Mouse (Mus musculus) T-cell, adult 2 months (primary cell): ENCODE data around the gene Tgfa.

Experiments used
- DNase-seq: peaks from one replicate; pipeline ENCODE4 v3.0.0; 2022; ENCODE audit warnings: low spot score

The Tgfa gene

GRCm38 (mm10) chr6:86188741-86189480 lies 6.1 kb upstream of the Tgfa start:
- no peak for DNase-seq

DNA sequence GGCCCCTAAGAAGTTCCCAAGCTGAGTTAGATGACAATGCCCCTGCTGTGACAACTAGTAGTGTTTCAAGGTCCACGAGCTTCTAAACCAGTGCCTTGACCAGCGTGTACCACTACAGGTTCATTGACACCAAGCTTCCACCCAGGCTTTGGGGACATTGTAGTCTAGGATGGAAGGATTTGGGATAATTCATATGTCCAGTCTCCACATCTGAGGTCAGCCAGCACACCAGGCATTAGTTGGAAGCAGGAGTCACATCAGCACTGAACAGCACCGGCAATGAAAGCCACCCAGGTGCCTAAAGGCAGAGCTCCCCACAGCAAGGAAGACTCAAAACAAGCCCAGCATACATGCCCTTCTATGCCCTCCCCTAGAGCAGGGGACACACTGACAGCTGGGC lies 4.4 kb upstream of the Tgfa start:
- no peak for DNase-seq

DNA sequence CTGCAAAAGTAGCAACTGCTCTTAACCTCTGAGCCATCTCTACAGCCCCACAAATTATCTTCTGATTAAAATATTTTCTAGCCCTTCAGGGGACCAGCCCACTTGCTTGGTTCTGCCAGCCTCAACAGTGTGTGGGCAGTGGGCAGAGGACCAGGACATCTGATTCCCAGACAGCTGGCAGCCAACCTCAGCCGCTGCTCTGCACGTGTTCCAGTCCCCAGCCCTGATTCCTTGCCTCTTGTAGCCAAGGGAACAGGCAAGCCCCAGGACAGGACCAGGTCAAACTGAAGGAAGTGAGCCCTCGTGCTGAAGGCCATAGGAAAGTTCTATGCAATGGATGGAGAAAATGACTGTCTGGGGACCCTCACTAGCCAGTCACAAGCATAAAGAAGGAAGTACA lies 2.0 kb upstream of the Tgfa start:
- DNase-seq = no peak

- peak; percentile 19 for DNase-seq
Observed at GRCm38 (mm10) chr6:86193879-86194278, 1.1 kb upstream of the Tgfa start.

GRCm38 (mm10) chr6:86196034-86196433 lies 1.0 kb downstream of the Tgfa start:
- DNase-seq = no peak

DNA sequence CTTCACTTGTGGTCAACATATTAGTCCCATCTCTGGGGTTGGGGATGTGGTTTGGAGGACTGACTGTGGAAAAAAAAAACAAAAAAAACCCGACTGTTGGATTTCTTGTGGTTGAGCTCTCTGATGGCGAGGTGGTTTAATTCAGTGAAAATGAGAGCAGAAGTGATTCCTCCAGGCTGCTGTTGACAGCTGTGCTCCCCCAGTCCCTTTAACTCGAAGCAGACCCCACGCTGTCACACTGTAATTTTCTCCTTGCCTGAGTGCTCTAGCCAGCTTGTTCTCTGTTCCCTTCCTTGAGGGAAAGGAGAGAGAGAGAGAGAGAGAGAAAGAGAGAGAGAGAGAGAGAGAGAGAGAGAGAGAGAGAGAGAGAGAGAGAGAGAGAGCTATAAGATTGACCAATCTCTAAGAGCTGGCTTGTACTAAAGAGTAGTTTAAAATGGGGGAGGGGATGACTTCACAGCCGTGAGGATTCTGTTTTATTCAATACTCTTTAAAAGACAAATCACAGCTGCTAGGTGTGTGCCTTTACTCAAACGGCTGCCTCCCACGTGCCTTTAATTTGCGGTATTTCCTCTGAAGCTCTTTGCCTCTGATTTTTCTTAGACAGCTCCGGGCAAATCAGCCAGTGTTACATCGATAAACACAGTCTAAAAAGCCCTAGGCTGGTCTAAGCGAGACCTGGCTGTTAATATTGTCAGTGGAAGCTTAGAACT lies 2.3 kb downstream of the Tgfa start:
- DNase-seq = no peak

DNA sequence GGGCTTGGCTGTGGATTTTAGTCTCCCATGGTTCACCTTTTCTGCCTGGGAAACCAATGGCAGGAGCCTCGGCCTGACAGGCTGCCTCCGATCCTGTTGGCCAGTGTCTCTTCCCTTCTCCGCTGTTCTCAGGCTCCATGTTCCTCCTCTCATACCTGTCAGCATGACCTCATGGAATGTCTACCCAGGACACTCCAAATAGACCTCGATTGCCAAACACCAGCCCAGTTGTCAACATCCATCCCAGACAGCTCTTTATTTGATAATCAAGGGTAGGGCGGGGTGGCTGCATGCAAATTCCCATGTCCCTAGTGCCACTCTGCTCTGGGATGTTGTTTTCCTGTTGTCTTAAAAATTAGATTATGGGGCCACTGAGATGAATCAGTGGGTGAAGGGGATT lies 5.9 kb downstream of the Tgfa start:
- DNase-seq = no peak

- no peak for DNase-seq
Observed at GRCm38 (mm10) chr6:86203101-86203500, 8.1 kb downstream of the Tgfa start.

- DNase-seq = no peak
Observed at GRCm38 (mm10) chr6:86206014-86206413, 11.0 kb downstream of the Tgfa start.

DNA sequence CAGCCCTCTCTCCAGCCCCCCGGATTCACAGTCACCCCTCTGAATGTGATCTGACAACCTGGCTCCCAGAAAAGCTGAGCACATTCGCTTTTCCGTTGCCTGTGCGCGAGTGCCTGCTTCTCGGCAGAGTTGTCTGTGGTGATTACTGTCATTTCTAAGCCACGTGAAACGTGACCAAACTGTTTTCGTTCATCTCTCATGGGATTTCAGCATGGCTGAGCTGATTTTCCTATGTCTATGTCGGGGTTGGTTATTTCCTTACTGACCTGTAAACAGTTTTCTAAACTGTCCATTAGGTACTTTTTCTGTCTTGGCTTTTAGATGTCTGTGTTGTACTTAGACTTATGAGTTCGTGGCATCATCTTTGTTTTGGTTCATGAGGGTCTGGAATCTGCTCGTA lies 12.0 kb downstream of the Tgfa start:
- no peak for DNase-seq

GRCm38 (mm10) chr6:86209133-86210016 lies 14.4 kb downstream of the Tgfa start:
- no peak for DNase-seq

DNA sequence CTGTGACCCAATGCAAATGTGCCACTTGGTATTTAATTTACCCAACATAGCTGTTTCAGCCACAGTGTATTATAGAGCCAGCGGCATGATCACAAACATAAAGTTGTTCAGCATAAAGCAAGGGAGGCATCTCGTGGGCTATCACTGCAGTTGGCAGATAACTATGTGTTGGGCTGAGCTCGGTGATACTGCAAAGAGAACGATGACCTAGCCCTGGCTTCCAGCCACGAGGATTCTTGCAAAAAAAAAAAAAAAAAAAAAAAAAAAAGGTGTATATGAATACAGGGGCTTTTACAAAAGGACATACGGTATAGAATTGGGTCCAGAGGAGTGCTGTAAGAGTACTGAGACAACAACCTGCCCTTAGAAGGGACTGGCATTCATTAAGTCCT lies 15.0 kb downstream of the Tgfa start:
- no peak for DNase-seq

- DNase-seq = no peak
Observed at GRCm38 (mm10) chr6:86210619-86211018, 15.6 kb downstream of the Tgfa start.

GRCm38 (mm10) chr6:86211081-86211763 lies 16.2 kb downstream of the Tgfa start:
- no peak for DNase-seq

DNA sequence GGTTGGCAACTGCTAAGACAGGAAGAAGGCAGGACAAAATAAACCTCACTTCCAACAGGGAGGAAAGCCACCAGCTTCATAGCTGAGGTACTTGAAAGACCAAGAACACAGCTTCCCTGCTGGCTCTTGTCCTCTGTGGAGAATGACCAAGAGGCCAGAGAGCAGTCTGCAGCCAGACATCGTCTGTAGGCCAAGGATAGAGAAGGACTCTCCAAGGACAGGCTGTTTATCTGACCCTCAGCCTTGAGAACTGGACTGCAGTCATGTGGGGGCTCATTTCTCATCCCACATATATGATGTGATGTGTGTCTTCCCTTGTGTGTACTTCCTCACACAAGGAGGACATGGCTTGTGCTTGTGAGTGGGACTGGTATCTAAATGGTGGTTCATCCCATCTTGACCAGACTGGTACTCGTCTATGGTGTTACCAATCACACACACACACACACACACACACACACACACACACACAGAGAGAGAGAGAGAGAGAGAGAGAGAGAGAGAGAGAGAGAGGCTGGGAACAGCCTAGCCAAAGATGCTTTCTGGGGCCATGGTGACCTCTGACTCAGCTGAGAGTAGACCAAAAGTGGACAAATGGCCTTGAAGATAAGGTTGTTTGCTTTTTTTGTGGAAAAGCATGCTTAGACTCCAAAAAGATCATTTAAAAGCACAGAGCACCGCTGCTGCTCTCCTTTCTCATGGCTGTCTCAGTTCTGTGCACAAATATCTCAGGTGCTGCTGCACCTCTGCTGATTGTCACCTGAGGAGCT lies 18.0 kb downstream of the Tgfa start:
- DNase-seq = no peak

DNA sequence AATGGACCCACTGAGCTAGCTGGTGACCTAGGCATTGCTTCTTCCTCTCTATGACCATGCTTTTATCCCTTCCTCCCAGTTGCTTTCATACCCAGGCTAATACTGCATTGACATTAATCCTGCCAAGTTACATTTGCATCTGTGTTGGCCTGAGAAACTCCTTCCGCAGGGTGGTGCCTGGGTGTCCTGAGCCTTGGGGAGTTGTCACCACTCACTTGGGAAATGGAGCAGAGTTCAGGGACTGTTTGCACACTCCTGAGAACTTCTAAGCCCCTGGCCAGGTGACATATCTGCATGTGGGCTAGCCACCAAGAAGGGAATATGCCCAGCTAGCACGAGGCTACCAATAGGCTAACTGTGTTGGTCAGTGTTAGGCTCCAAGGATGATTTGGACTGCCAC lies 23.0 kb downstream of the Tgfa start:
- DNase-seq = no peak

DNA sequence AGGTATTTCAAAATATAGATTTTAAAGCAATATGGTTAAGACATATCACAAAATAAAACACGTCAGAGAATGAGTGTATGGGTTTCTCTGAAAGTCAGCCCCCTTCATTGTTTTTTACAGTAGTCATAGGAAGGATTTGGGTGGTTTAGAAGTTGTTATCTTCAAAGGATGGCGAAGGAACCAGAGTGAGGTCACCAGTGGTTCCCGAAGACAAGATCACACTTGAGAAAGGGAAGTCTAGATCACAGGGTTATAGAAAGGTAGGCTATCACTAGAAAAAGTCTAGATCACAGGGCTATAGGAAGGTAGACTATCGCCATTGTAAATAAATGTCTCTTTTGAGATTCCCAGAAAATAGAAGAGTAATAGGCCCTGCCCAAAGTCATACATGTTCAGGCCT lies 23.7 kb downstream of the Tgfa start:
- no peak for DNase-seq

- no peak for DNase-seq
Observed at GRCm38 (mm10) chr6:86219494-86219893, 24.5 kb downstream of the Tgfa start.

DNA sequence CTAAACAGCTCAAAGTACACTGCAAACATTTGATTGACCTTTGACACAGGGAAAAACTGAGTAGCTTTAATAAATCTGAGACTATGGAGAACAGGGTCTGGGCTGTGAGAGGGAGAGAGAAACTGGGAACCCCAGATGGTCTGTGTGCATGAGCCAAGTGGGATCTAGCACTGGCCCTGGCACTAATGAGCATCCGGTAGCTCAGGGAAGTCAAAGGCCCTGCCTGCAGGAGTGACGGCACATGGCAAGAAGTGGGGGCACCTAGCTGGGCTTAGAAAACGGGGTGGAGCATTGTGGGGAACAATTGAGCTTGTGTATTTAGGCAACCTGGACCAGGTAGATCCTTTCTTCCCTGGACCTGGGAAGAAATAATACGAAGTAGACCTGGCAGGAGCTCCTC lies 25.1 kb downstream of the Tgfa start:
- DNase-seq = no peak

DNA sequence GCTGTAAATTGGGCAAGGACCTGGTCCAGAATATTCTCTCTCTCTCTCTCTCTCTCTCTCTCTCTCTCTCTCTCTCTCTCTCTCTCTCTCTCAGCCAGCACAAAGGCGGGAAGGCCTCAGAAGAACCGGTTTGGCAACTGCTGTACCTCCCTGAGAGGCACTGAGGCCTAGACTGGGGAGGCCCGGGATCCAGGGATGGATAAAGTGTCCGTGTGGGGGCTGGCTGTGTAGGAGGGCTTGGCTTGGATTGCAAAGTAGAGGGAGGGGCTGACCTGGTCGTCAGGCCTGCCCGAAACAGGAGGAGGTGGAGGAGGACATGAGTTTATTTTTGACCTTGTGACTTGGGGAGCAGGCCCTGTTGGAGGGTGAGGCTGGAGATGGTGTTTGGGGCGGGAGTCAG lies 27.4 kb downstream of the Tgfa start:
- DNase-seq = no peak

- DNase-seq = no peak
Observed at GRCm38 (mm10) chr6:86225604-86226003, 30.6 kb downstream of the Tgfa start.
